Mouse (Mus musculus) E14TG2a.4 (cell line): ENCODE measurements around the gene Phkg2.

Experiments
- CTCF ChIP-seq: conservative IDR thresholded peaks from 2 replicates; pipeline ENCODE4 v1.5.1; 2014; ENCODE audit warnings: low read length
- NANOG ChIP-seq: IDR thresholded peaks from 2 replicates; pipeline ENCODE4 v1.6.1; 2014; ENCODE audit warnings: borderline replicate concordance, low read length, mixed read lengths

DNA sequence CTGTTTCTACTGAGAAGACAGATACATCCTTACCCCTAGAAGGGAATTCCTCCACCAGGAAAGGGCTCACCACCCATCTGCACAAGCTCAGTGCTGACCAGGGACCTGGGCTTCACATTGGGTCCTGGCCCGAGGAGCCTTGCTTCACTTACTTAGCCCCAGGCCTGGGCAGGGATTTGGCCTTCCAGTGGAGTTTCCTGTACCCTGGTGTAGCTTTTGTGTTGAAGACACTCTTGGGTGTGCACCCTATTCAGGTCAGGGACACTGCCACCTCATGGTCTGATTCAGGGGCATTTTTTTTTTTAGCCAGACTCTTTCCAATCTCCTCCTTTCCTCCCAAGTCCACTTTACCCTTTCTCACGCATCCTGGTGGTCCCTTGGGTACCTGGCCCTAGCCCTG is 29.8 kb downstream of the Phkg2 start:
- TF ChIP-seq NANOG: no peak
- TF ChIP-seq CTCF: no peak
